Mouse (Mus musculus) C2C12 (cell line): ENCODE measurements at regions not wholly inside any gene's neighbourhood (a gene's known extent, or its start where the extent isn't known, plus 50 kb on each side); places are given as distances from the start of the nearest gene placed in this dataset.

Experiments used
- CTCF ChIP-seq: IDR thresholded peaks from one replicate; pipeline ENCODE4 v1.5.1; 2011; ENCODE audit not compliant: control insufficient read depth, insufficient read depth, insufficient read length
- FOSL1 ChIP-seq: IDR thresholded peaks from one replicate; pipeline ENCODE4 v1.8.0; 2011; ENCODE audit warnings: mild to moderate bottlenecking, low read length; ENCODE audit not compliant: poor library complexity, insufficient read depth, severe bottlenecking
- MAX ChIP-seq: IDR thresholded peaks from one replicate; pipeline ENCODE4 v1.6.1; 2011; ENCODE audit warnings: mild to moderate bottlenecking, control low read depth
- MYOD1 ChIP-seq: IDR thresholded peaks from one replicate; pipeline ENCODE4 v1.6.1; 2011; ENCODE audit warnings: low read depth; ENCODE audit not compliant: control insufficient read depth, insufficient read length
- MYOG ChIP-seq: IDR thresholded peaks from one replicate; pipeline ENCODE4 v1.6.1; 2011; ENCODE audit not compliant: control insufficient read depth, insufficient read length; ENCODE audit errors: extremely low read depth
- USF1 ChIP-seq: IDR thresholded peaks from one replicate; pipeline ENCODE4 v1.6.1; 2011; ENCODE audit warnings: low read depth, mild to moderate bottlenecking, control low read depth, moderate library complexity

DNA sequence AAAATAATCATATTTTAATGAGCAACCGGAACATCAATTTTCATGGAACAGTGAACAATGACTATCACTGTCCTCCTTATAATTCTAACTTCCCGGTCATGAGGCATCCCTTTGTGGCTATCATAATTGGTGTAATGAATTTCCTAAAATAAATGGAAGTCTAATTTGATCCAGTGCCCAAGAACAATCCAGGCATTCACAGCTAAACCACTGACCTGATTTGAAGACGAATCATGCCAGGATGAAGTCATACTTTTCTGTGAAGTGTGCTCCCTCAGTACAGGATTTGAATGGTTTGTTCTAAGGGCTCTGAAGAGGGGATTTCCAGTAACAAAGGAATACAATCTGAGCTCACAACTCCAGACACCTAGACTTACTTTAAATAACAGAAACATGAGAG lies 614.5 kb upstream of the Adamts5 start:
- TF ChIP-seq CTCF (no peak), MYOG (no peak), USF1 (no peak), MAX (no peak), MYOD1 (no peak), FOSL1 (no peak)
